Mouse (Mus musculus) heart, postnatal 25 days (tissue): ENCODE data around the gene Lrrc51. TPM values are rescaled to one million over a fixed set of nuclear protein-coding genes. Genes with fewer than 3 reads are reported as not detected.

ENCODE experiments used
- microRNA-seq: library from miRNA; unstranded; fragments of <30 nt; microRNA quantifications from one replicate; pipeline ENCODE4 v1.2.0, GENCODE M21; 2022
- total RNA-seq, 2 experiments: library from RNA; stranded (reverse); gene quantifications; 2 replicates each; pipeline ENCODE4 v1.2.3; 2021

Gene Lrrc51
- total RNA-seq, 2 experiments from 2014 or later, result 3.3 to 4.1 TPM

Small RNA genes within 50 kb of the gene (microRNA-seq; reads per million reads assigned to microRNA genes)
- gene Gm22655, result not detected

Other genes starting within 250 kb of the Lrrc51 start
- gene Phox2a, start 115.6 kb downstream of the Lrrc51 start, total RNA-seq, result under 1 TPM; 0.26 to 0.42 TPM
- 100 to 1,000 TPM; 145 to 148 TPM for gene Inppl1, start 95.7 kb downstream of the Lrrc51 start, total RNA-seq
- 1 to 10 TPM; 5.5 to 6.8 TPM for gene Folr2, start 76.7 kb downstream of the Lrrc51 start, total RNA-seq
- gene Anapc15, start 70.2 kb downstream of the Lrrc51 start, total RNA-seq, result 10 to 100 TPM; 16.5 to 17.9 TPM
- gene Folr1, start 63.1 kb downstream of the Lrrc51 start, total RNA-seq, result under 1 TPM; 0.26 to 0.59 TPM
- 100 to 1,000 TPM; 105 to 111 TPM for gene Lamtor1, start 28.0 kb downstream of the Lrrc51 start, total RNA-seq
- not detected for gene Tomt, start 27.5 kb downstream of the Lrrc51 start, total RNA-seq
- gene Numa1, start 216 bp upstream of the Lrrc51 start, total RNA-seq, result 10 to 100 TPM; 88.4 to 93.0 TPM
- gene Il18bp, start 84.8 kb upstream of the Lrrc51 start, total RNA-seq, result 1 to 10 TPM; 6.5 to 6.8 TPM
- gene Rnf121, start 131.6 kb upstream of the Lrrc51 start, total RNA-seq, result 10 to 100 TPM; 20.9 to 22.8 TPM
- gene Xndc1, start 131.6 kb upstream of the Lrrc51 start, total RNA-seq, result 1 to 10 TPM; 9.4 to 9.6 TPM
- gene Xntrpc, start 131.8 kb upstream of the Lrrc51 start, total RNA-seq, result under 1 TPM; 0.91 to 0.92 TPM
- under 1 TPM; 0.11 to 0.47 TPM for gene Trpc2, start 149.2 kb upstream of the Lrrc51 start, total RNA-seq
- 100 to 1,000 TPM; 203 to 252 TPM for gene Art1, start 167.8 kb upstream of the Lrrc51 start, total RNA-seq
- 10 to 100 TPM; 10.5 to 14.3 TPM for gene Art5, start 175.6 kb upstream of the Lrrc51 start, total RNA-seq
- not detected for gene Chrna10, start 182.9 kb upstream of the Lrrc51 start, total RNA-seq